Mouse (Mus musculus): ENCODE measurements around the gene Ush1g. TPM values are rescaled to one million over a fixed set of nuclear protein-coding genes. Genes with fewer than 3 reads are reported as not detected.

The Ush1g gene
- polyA plus RNA-seq, 1 experiment from 2014 or later = not detected

- 86% methylated on average over 8 of the region's 8 CpGs for WGBS
- Histone ChIP-seq H3K9ac (ENCODE audit: low read length) (no peak overlapping the region), H3K4me1 (ENCODE audit: control insufficient read depth, insufficient read depth, low read length) (peaks cover under 1% of the 10 kb centered on the region; the same call in 1 of the 2 replicates), H3K4me2 (ENCODE audit: low read depth) (no peak overlapping the region), H3K27ac (ENCODE audit: low read depth, low read length) (no peak overlapping the region), H3K27me3 (ENCODE audit: control insufficient read depth, insufficient read depth, low read length) (no peaks in the 10 kb centered on the region), H3K36me3 (ENCODE audit: control insufficient read depth, insufficient read depth, low read length) (no peaks in the 10 kb centered on the region), H3K4me3 (ENCODE audit: low read depth, low read length) (no peak overlapping the region), H3K9me3 (ENCODE audit: control insufficient read depth, low read length) (no peaks in the 10 kb centered on the region)
- DNase-seq (ENCODE audit: low spot score) = no peak
- no peak for ATAC-seq (ENCODE audit: insufficient read depth, low FRiP score, low TSS enrichment)
Observed at GRCm38 (mm10) chr11:115282723-115283485, 38.9 kb downstream of the Ush1g start.

- no peaks in the 10 kb centered on the region for H3K36me3 ChIP-seq (ENCODE audit: control insufficient read depth, insufficient read depth, low read length)
- H3K4me2 ChIP-seq (ENCODE audit: low read depth) = no peak overlapping the region
- DNase-seq (ENCODE audit: low spot score) (no peak), ATAC-seq (ENCODE audit: insufficient read depth, low FRiP score, low TSS enrichment) (no peak)
- no peak overlapping the region for H3K27ac ChIP-seq (ENCODE audit: low read depth, low read length)
- H3K9me3 ChIP-seq (ENCODE audit: control insufficient read depth, low read length) = no peaks in the 10 kb centered on the region
- no peak overlapping the region for H3K4me3 ChIP-seq (ENCODE audit: low read depth, low read length)
- H3K27me3 ChIP-seq (ENCODE audit: control insufficient read depth, insufficient read depth, low read length) = no peaks in the 10 kb centered on the region
- 72% methylated on average over 8 of the region's 8 CpGs for WGBS
- peaks cover 3% of the 10 kb centered on the region; the same call in 1 of the 2 replicates for H3K4me1 ChIP-seq (ENCODE audit: control insufficient read depth, insufficient read depth, low read length)
- H3K9ac ChIP-seq (ENCODE audit: low read length) = no peak overlapping the region
Observed at GRCm38 (mm10) chr11:115282295-115282694, 39.5 kb downstream of the Ush1g start.

GRCm38 (mm10) chr11:115279726-115280125, 42.1 kb downstream of the Ush1g start:
- no peak overlapping the region for H3K4me3 ChIP-seq (ENCODE audit: low read depth, low read length)

DNA sequence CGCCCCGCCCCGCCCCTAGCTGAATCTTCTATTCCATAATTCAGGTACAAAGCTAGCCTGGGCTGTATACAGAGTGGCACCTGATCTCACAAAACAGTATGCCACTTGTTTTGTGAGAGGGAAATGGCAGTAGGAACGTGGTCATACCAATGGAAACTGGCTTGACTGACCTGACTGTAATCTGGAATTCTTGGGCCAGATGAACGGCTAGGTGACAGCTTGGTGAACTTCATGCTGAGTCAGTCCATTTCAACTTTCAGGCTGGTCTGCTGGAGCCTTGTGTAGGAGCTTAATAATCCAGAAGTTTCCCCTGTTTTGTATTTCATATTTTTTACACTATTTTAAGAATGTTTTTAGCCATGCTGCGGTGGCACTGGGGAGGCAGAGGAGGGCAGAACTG, 43.7 kb downstream of the Ush1g start:
- no peak for DNase-seq (ENCODE audit: low spot score)
- H3K27ac ChIP-seq (ENCODE audit: low read depth, low read length) = no peak overlapping the region
- no peak overlapping the region for H3K9ac ChIP-seq (ENCODE audit: low read length)
- no peaks in the 10 kb centered on the region for H3K9me3 ChIP-seq (ENCODE audit: control insufficient read depth, low read length)
- H3K36me3 ChIP-seq (ENCODE audit: control insufficient read depth, insufficient read depth, low read length) = no peaks in the 10 kb centered on the region; the same call in 1 of the 2 replicates
- 70% methylated on average over 6 of the region's 6 CpGs for WGBS
- no peak for ATAC-seq (ENCODE audit: insufficient read depth, low FRiP score, low TSS enrichment)
- no peaks in the 10 kb centered on the region for H3K27me3 ChIP-seq (ENCODE audit: control insufficient read depth, insufficient read depth, low read length)
- peaks cover 8% of the 10 kb centered on the region for H3K4me1 ChIP-seq (ENCODE audit: control insufficient read depth, insufficient read depth, low read length)
- H3K4me2 ChIP-seq (ENCODE audit: low read depth) = no peak overlapping the region; the same call in 1 of the 2 replicates
- H3K4me3 ChIP-seq (ENCODE audit: low read depth, low read length) = no peak overlapping the region

More at GRCm38 (mm10) chr11:115279726-115280125, 42.1 kb downstream of the Ush1g start:
- no peak overlapping the region for H3K27ac ChIP-seq (ENCODE audit: low read depth, low read length)
- ATAC-seq (ENCODE audit: insufficient read depth, low FRiP score, low TSS enrichment) (no peak), DNase-seq (ENCODE audit: low spot score) (no peak)
- 76% methylated on average over 1 of the region's 1 CpGs for WGBS
- no peak overlapping the region for H3K4me2 ChIP-seq (ENCODE audit: low read depth)
- H3K4me1 ChIP-seq (ENCODE audit: control insufficient read depth, insufficient read depth, low read length) = peaks cover 8% of the 10 kb centered on the region
- no peaks in the 10 kb centered on the region for H3K27me3 ChIP-seq (ENCODE audit: control insufficient read depth, insufficient read depth, low read length)
- H3K9ac ChIP-seq (ENCODE audit: low read length) = no peak overlapping the region
- H3K36me3 ChIP-seq (ENCODE audit: control insufficient read depth, insufficient read depth, low read length) = no peaks in the 10 kb centered on the region
- no peaks in the 10 kb centered on the region for H3K9me3 ChIP-seq (ENCODE audit: control insufficient read depth, low read length)

DNA sequence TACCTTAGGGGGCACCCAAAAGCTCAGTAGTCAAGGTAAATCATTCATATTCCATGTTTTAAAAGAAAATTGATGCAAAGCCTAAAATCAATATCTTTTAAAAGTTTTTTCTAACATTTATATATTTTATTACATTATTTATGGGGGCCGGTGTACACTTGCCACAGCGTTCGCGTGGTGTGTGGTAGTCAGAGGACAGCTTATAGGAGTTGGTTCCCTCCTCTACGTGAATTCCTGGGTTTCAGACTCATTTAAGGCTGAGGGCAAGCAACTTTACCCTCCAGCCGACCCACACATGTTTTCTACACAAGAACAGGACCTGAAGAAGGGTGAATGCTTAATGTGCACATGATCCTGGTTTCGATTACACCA, 44.3 kb downstream of the Ush1g start:
- ATAC-seq (ENCODE audit: insufficient read depth, low FRiP score, low TSS enrichment) (no peak), DNase-seq (ENCODE audit: low spot score) (no peak)
- peak overlapping the region; percentile 37 for H3K4me2 ChIP-seq (ENCODE audit: low read depth)
- peaks cover 8% of the 10 kb centered on the region for H3K4me1 ChIP-seq (ENCODE audit: control insufficient read depth, insufficient read depth, low read length)
- peak overlapping the region; percentile 39 for H3K4me3 ChIP-seq (ENCODE audit: low read depth, low read length)
- no peak overlapping the region for H3K9ac ChIP-seq (ENCODE audit: low read length)
- no peaks in the 10 kb centered on the region for H3K9me3 ChIP-seq (ENCODE audit: control insufficient read depth, low read length)
- H3K36me3 ChIP-seq (ENCODE audit: control insufficient read depth, insufficient read depth, low read length) = no peaks in the 10 kb centered on the region; the same call in 1 of the 2 replicates
- no peak overlapping the region for H3K27ac ChIP-seq (ENCODE audit: low read depth, low read length)
- WGBS = 20% methylated on average over 7 of the region's 7 CpGs
- H3K27me3 ChIP-seq (ENCODE audit: control insufficient read depth, insufficient read depth, low read length) = no peaks in the 10 kb centered on the region

GRCm38 (mm10) chr11:115276780-115277603, 44.8 kb downstream of the Ush1g start, which contains the start of gene Fdxr:
TSS of gene Fdxr (minus strand) at chr11:115277050.
- Histone ChIP-seq H3K9ac (ENCODE audit: low read length) (peak within 1 kb of the TSS; percentile 69), H3K27me3 (ENCODE audit: control insufficient read depth, insufficient read depth, low read length) (no peaks in the 10 kb centered on the region), H3K4me2 (ENCODE audit: low read depth) (peak within 1 kb of the TSS; percentile 68), H3K4me1 (ENCODE audit: control insufficient read depth, insufficient read depth, low read length) (peaks cover 8% of the 10 kb centered on the region), H3K9me3 (ENCODE audit: control insufficient read depth, low read length) (no peaks in the 10 kb centered on the region), H3K4me3 (ENCODE audit: low read depth, low read length) (peak within 1 kb of the TSS; percentile 41), H3K27ac (ENCODE audit: low read depth, low read length) (peak within 1 kb of the TSS; percentile 54), H3K36me3 (ENCODE audit: control insufficient read depth, insufficient read depth, low read length) (no peaks in the 10 kb centered on the region; the same call in 1 of the 2 replicates)
- ATAC-seq (ENCODE audit: insufficient read depth, low FRiP score, low TSS enrichment) (peak; percentile 95), DNase-seq (ENCODE audit: low spot score) (peak; percentile 98)
- WGBS = under 1% methylated on average over 42 of the region's 42 CpGs

DNA sequence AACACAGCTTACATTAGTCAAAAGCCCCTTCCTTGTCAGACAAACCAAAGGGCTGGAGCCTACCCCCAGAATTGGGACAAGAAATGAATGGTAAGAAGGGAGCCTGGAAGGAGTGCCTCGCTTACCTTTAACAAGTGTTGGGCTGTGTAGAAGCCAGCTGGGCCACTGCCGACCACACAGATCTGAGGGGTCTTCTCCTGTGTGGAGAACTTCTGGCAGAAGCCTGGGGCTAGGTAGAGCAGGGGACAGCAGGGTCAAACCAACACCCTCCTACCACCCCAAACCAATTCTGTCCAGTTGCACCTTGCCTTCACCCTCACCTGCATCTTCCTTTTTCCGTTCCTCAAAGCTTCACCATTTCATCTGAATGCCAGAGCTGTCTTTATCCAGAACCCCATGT, 45.9 kb downstream of the Ush1g start:
- no peak overlapping the region for H3K27ac ChIP-seq (ENCODE audit: low read depth, low read length)
- peaks cover 8% of the 10 kb centered on the region for H3K4me1 ChIP-seq (ENCODE audit: control insufficient read depth, insufficient read depth, low read length)
- H3K4me2 ChIP-seq (ENCODE audit: low read depth) = peak overlapping the region; percentile 68
- no peaks in the 10 kb centered on the region; the same call in 1 of the 2 replicates for H3K36me3 ChIP-seq (ENCODE audit: control insufficient read depth, insufficient read depth, low read length)
- H3K27me3 ChIP-seq (ENCODE audit: control insufficient read depth, insufficient read depth, low read length) = no peaks in the 10 kb centered on the region
- no peak for ATAC-seq (ENCODE audit: insufficient read depth, low FRiP score, low TSS enrichment)
- WGBS = 51% methylated on average over 3 of the region's 3 CpGs
- no peak for DNase-seq (ENCODE audit: low spot score)
- H3K4me3 ChIP-seq (ENCODE audit: low read depth, low read length) = peak overlapping the region; percentile 41
- peak overlapping the region; percentile 69 for H3K9ac ChIP-seq (ENCODE audit: low read length)
- no peaks in the 10 kb centered on the region for H3K9me3 ChIP-seq (ENCODE audit: control insufficient read depth, low read length)

DNA sequence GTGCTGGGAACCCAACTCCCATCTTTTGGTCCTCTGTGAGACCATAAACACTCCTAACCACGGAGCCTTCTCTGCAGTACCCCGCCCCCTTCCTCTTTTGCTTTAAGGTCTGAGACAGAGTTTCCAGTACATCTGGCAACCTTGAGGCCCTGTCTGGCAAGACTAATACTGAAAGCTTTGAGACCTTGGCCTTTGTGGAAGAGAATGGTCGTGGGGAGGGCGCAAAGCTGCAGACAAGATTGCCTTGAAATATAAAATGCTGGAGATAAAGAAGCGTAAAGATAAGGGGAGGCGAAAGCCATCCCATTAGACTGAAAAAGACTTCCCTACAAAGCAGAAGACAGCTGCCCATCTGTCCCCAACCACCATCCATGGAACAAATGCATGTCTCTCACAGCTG, 46.3 kb downstream of the Ush1g start:
- H3K27me3 ChIP-seq (ENCODE audit: control insufficient read depth, insufficient read depth, low read length) = no peaks in the 10 kb centered on the region
- no peak overlapping the region for H3K9ac ChIP-seq (ENCODE audit: low read length)
- WGBS = 90% methylated on average over 6 of the region's 6 CpGs
- H3K4me3 ChIP-seq (ENCODE audit: low read depth, low read length) = no peak overlapping the region
- peaks cover 8% of the 10 kb centered on the region for H3K4me1 ChIP-seq (ENCODE audit: control insufficient read depth, insufficient read depth, low read length)
- ATAC-seq (ENCODE audit: insufficient read depth, low FRiP score, low TSS enrichment) = no peak
- H3K9me3 ChIP-seq (ENCODE audit: control insufficient read depth, low read length) = no peaks in the 10 kb centered on the region
- H3K27ac ChIP-seq (ENCODE audit: low read depth, low read length) = no peak overlapping the region
- H3K36me3 ChIP-seq (ENCODE audit: control insufficient read depth, insufficient read depth, low read length) = no peaks in the 10 kb centered on the region; the same call in 1 of the 2 replicates
- no peak overlapping the region for H3K4me2 ChIP-seq (ENCODE audit: low read depth)
- no peak for DNase-seq (ENCODE audit: low spot score)
